Mouse (Mus musculus): ENCODE results near the gene Jakmip3. TPM values are rescaled to one million over a fixed set of nuclear protein-coding genes. Genes with fewer than 3 reads are reported as not detected.

The Jakmip3 gene
- total and polyA plus RNA-seq, 3 experiments: not detected

- no peak for TF ChIP-seq TCF12 (IDR thresholded peaks at IDR 0.05; ENCODE audit: low read depth, low read length)
- TF ChIP-seq MAFK (IDR thresholded peaks at IDR 0.05; ENCODE audit: insufficient replicate concordance, low read length): no peak
- TF ChIP-seq POLR2A (IDR thresholded peaks at IDR 0.05; ENCODE audit: low read depth, low read length): no peak
- TF ChIP-seq SIN3A (IDR thresholded peaks at IDR 0.05; ENCODE audit: low read length): no peak
- TF ChIP-seq BHLHE40 (IDR thresholded peaks at IDR 0.05; ENCODE audit: low read depth, low read length): peak; percentile 27; the same call in 1 of the 2 replicates
- TF ChIP-seq MXI1 (IDR thresholded peaks at IDR 0.05; ENCODE audit: low read depth, low read length): 0 out of 2 replicates have a peak, but pooled peaks have one; percentile 8
- no peak for TF ChIP-seq HCFC1 (IDR thresholded peaks at IDR 0.05; ENCODE audit: low read depth, low read length)
- TF ChIP-seq MEF2A (IDR thresholded peaks at IDR 0.05; ENCODE audit: borderline replicate concordance, low read depth, low read length): no peak
- no peak for TF ChIP-seq POLR2AphosphoS2 (IDR thresholded peaks at IDR 0.05; ENCODE audit: low read depth, low read length)
- dilution Hi-C loops (cut with MboI; ENCODE audit: extremely low pct_ligation_motif_present, extremely low pct_unique_long_range_greater_than_20kb, low sequenced_read_pairs): no loop called here
- H3K4me2 ChIP-seq (ENCODE audit: insufficient read depth, low read depth, poor library complexity, severe bottlenecking): peak overlapping the region; percentile 91
- peak overlapping the region; percentile 57 to 95 (median 93) for H3K4me3 ChIP-seq (replicated peaks in 1 of 3; ENCODE audit: low read depth in 2 of 3, low read length in 2 of 3, poor library complexity in 1 of 3)
- peaks cover 15% of the 10 kb centered on the region for H3K27me3 ChIP-seq (replicated peaks)
- peak overlapping the region; percentile 69 for H3K9ac ChIP-seq (ENCODE audit: insufficient read depth, low read depth)
- no peaks in the 10 kb centered on the region for H3K79me2 ChIP-seq (replicated peaks; ENCODE audit: control insufficient read depth, extremely low read depth, insufficient read depth, poor library complexity, severe bottlenecking)
- H3K27ac ChIP-seq (ENCODE audit: insufficient read depth, low read depth): peak overlapping the region; percentile 25
- H3K36me3 ChIP-seq (replicated peaks in 1 of 2; ENCODE audit: control insufficient read depth in 1 of 2, insufficient read depth in 1 of 2, low read length in 1 of 2): no peaks in the 10 kb centered on the region
- peaks cover 12 to 39% of the 10 kb centered on the region in 2 experiments for H3K4me1 ChIP-seq (ENCODE audit: control insufficient read depth in 1 of 2, insufficient read depth in 2 of 2)
- H3K9me3 ChIP-seq (replicated peaks; ENCODE audit: low read length): no peaks in the 10 kb centered on the region
- in situ Hi-C loops (cut with MboI; ENCODE audit: low pct_ligation_motif_present, low pct_unique_long_range_greater_than_20kb, low sequenced_read_pairs): no loop called here
- no peak for DNase-seq (ENCODE audit: extremely low read depth)
These were observed 31.7 kb upstream of the Jakmip3 start for GRCm38 (mm10) chr7:138908768-138909276.

GRCm38 (mm10) chr7:138909277-138910192, 31.0 kb upstream of the Jakmip3 start, which contains the start of gene Bnip3:
Gene Bnip3, minus strand, starts transcription at chr7:138909519.
- peaks cover 12 to 39% of the 10 kb centered on the region in 2 experiments for H3K4me1 ChIP-seq (ENCODE audit: control insufficient read depth in 1 of 2, insufficient read depth in 2 of 2)
- peak; percentile 99 for TF ChIP-seq BHLHE40 (IDR thresholded peaks at IDR 0.05; ENCODE audit: low read depth, low read length)
- TF ChIP-seq POLR2AphosphoS2 (IDR thresholded peaks at IDR 0.05; ENCODE audit: low read depth, low read length): no peak
- TF ChIP-seq MAFK (IDR thresholded peaks at IDR 0.05; ENCODE audit: insufficient replicate concordance, low read length): no peak
- peak; percentile 85 for TF ChIP-seq MAZ (IDR thresholded peaks at IDR 0.05; ENCODE audit: low read depth, low read length)
- no peak for TF ChIP-seq SMC3 (IDR thresholded peaks at IDR 0.05; ENCODE audit: low read depth, low read length)
- TF ChIP-seq ZNF384 (IDR thresholded peaks at IDR 0.05; ENCODE audit: low read depth, low read length): no peak
- no peak; the same call in 1 of the 2 replicates for TF ChIP-seq MEF2A (IDR thresholded peaks at IDR 0.05; ENCODE audit: borderline replicate concordance, low read depth, low read length)
- TF ChIP-seq ELF1 (IDR thresholded peaks at IDR 0.05; ENCODE audit: low read depth, low read length): peak; percentile 27; the same call in 1 of the 2 replicates
- no peak; the same call in 1 of the 2 replicates for TF ChIP-seq RCOR1 (conservative IDR thresholded peaks at IDR 0.05; ENCODE audit: low read depth, low read length)
- no peak for TF ChIP-seq UBTF (IDR thresholded peaks at IDR 0.05; ENCODE audit: low read depth, low read length)
- no peak for TF ChIP-seq CHD2 (IDR thresholded peaks at IDR 0.05; ENCODE audit: low read length)
- TF ChIP-seq JUN (IDR thresholded peaks at IDR 0.05; ENCODE audit: insufficient read depth, low read depth, low read length): no peak
- no peak for TF ChIP-seq CHD1 (IDR thresholded peaks at IDR 0.05; ENCODE audit: low read depth, low read length)
- TF ChIP-seq POLR2A (IDR thresholded peaks at IDR 0.05; ENCODE audit: low read depth, low read length): peak; percentile 39
- TF ChIP-seq TBP (conservative IDR thresholded peaks at IDR 0.05; ENCODE audit: low read depth, low read length): no peak
- TF ChIP-seq USF1 (IDR thresholded peaks at IDR 0.05; ENCODE audit: low read depth, low read length): no peak
- no peak for TF ChIP-seq E2F4 (IDR thresholded peaks at IDR 0.05; ENCODE audit: insufficient replicate concordance, low read depth, low read length)
- no peak for TF ChIP-seq EP300 (IDR thresholded peaks at IDR 0.05; ENCODE audit: low read length)
- TF ChIP-seq MAX (IDR thresholded peaks at IDR 0.05; ENCODE audit: low read length): 0 out of 2 replicates have a peak, but pooled peaks have one; percentile 33
- no peak for TF ChIP-seq IRF4 (IDR thresholded peaks at IDR 0.05; ENCODE audit: low read depth, low read length)
- no peak for TF ChIP-seq MXI1 (IDR thresholded peaks at IDR 0.05; ENCODE audit: low read depth, low read length)
- no peak for TF ChIP-seq PAX5 (IDR thresholded peaks at IDR 0.05; ENCODE audit: low read length)
- no peak for TF ChIP-seq ZC3H11A (IDR thresholded peaks at IDR 0.05; ENCODE audit: low read depth, low read length)
- TF ChIP-seq CTCF (conservative IDR thresholded peaks at IDR 0.05 in 1 of 2, IDR thresholded peaks at IDR 0.05 in 1 of 2; ENCODE audit: low read depth in 2 of 2, low read length in 2 of 2): no peak
- TF ChIP-seq JUND (conservative IDR thresholded peaks at IDR 0.05; ENCODE audit: low read depth, low read length): no peak
- no peak for TF ChIP-seq GABPA (IDR thresholded peaks at IDR 0.05; ENCODE audit: insufficient replicate concordance, low read depth, low read length)

More at GRCm38 (mm10) chr7:138909277-138910192, 31.0 kb upstream of the Jakmip3 start, which contains the start of gene Bnip3:
- DNase-seq (ENCODE audit: extremely low read depth): peak; percentile 88
- dilution Hi-C loops (cut with MboI; ENCODE audit: extremely low pct_ligation_motif_present, extremely low pct_unique_long_range_greater_than_20kb, low sequenced_read_pairs) (no loop called here), in situ Hi-C loops (cut with MboI; ENCODE audit: low pct_ligation_motif_present, low pct_unique_long_range_greater_than_20kb, low sequenced_read_pairs) (no loop called here)
- Histone ChIP-seq H3K79me2 (replicated peaks; ENCODE audit: control insufficient read depth, extremely low read depth, insufficient read depth, poor library complexity, severe bottlenecking) (no peaks in the 10 kb centered on the region), H3K27ac (ENCODE audit: insufficient read depth, low read depth) (peak within 1 kb of the TSS; percentile 25), H3K4me3 (replicated peaks in 1 of 3; ENCODE audit: low read depth in 2 of 3, low read length in 2 of 3, poor library complexity in 1 of 3) (peak within 1 kb of the TSS; percentile 57 to 95 (median 93)), H3K9me3 (replicated peaks; ENCODE audit: low read length) (no peaks in the 10 kb centered on the region), H3K27me3 (replicated peaks) (peaks cover 18% of the 10 kb centered on the region), H3K4me2 (ENCODE audit: insufficient read depth, low read depth, poor library complexity, severe bottlenecking) (peak within 1 kb of the TSS; percentile 91), H3K36me3 (replicated peaks in 1 of 2; ENCODE audit: control insufficient read depth in 1 of 2, insufficient read depth in 1 of 2, low read length in 1 of 2) (no peaks in the 10 kb centered on the region), H3K9ac (ENCODE audit: insufficient read depth, low read depth) (peak within 1 kb of the TSS; percentile 69)
